Mouse (Mus musculus) frontal cortex, postnatal 14 days (tissue): ENCODE results near the gene Tpsab1.

ENCODE experiments used
- DNase-seq, 2 experiments: peaks; one replicate each; pipeline ENCODE4 v3.0.0; 2022; ENCODE audit warnings: low spot score in 2 of 2

The Tpsab1 gene

DNA sequence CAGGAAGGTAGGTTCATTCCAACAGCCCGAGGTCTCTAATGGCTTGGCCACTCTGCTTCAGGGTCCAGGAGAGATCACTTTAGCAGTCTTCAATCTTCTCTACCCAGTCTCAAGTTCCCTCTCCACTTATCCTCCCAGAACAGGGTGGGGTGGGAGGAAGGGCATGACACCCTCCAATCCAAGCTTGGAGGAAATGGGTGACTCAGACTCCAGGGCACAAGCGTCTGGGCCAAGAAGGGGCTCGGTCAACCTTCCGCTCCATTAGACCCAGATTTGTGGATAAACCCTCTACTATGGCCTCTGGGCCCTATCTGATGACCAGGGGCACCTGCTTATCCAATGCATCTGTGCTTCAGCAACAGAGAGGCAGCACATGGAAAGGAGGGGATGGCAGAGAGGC lies at the start of gene Tpsab1:
Tpsab1 (minus strand) TSS at position 101 of the 400 bp plus-strand sequence.
- no peak for DNase-seq

- DNase-seq: no peak
Observed at GRCm38 (mm10) chr17:25394526-25394925, 49.2 kb upstream of the Tpsab1 start.

- DNase-seq: no peak
Observed at GRCm38 (mm10) chr17:25374011-25374410, 28.6 kb upstream of the Tpsab1 start.

GRCm38 (mm10) chr17:25372491-25372890 lies 27.1 kb upstream of the Tpsab1 start:
- no peak for DNase-seq

DNA sequence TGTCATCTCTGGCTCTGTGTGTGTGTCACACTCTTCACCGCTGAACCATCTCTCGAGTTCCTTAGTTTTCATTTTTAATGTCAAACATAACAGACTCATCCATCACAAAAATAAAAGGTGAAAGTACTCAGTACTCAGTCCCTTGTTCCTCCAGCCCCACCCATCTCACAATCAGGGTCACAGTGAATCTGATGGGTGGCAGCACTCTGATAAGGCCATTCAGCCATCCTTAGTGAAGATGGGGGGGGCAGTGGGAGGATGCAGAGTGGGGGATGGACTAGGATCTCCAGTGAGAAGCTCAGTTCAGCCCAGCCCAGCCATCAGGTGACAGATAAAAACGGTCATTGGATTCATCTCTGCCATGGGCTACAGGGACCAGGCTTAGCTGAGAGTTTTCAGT lies 23.6 kb upstream of the Tpsab1 start, which contains the start of gene Tpsg1:
Tpsg1 (plus strand) TSS at position 301 of the 400 bp plus-strand sequence.
- DNase-seq: no peak

- DNase-seq: no peak
Observed at GRCm38 (mm10) chr17:25366005-25366404, 20.6 kb upstream of the Tpsab1 start, which contains the start of gene Tpsb2. Tpsb2 (plus strand) TSS chr17:25366305.

DNA sequence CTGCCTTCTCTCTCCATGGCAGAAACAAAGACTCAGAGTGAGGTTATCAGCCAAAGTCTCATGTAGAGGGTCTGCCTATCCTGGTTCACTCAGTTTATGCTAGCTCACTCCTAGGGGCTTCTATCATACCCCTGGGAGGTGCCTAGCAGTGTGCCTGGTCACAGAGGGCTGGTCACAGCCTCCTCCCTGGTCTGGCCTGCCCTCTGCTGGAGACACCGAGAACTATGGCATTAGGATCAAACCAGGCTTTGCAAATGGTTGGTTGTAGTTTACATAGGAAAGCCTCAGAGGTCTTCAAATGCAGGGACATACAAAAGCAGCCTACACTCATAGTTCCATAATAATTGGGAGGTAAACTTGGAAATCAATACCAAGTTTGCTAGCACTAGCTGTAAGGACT lies 18.4 kb upstream of the Tpsab1 start:
- no peak for DNase-seq

DNA sequence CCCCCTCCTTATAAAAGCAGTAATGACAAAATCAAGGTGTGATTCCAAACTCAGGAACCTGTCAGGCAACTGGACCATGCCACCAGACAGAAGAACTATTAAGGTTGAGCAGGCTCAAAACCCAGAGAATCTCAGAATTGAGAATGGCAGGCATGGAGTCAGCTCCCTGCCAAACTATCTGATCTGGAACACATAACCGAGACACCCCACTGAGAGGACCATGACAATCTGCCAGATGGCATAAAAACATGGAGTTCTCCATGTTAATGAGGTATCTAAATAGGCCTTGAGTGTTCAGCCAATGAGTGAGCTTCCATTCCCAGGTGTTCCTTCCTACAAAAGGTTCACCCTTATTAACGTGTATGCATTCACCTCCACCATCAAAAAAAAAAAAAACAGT lies 15.9 kb upstream of the Tpsab1 start:
- no peak for DNase-seq

DNA sequence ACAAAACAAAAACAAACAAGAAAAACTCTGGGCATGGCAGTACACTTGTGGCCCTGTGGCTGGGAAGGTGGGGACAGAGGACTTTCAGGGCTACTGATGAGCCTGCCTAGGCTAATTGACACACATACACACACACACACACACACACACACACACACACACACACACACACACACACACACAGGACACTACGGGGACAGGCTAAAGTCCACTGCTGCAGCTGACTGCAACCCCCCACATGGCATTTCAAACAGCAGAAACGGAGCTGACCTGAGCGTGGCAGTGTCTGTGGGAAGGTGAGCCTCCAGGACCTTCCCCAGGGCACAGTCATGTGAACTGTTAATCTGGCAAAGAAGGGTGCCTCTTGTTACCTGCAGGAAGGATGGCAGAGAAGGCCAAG lies 3.9 kb downstream of the Tpsab1 start:
- no peak for DNase-seq

DNA sequence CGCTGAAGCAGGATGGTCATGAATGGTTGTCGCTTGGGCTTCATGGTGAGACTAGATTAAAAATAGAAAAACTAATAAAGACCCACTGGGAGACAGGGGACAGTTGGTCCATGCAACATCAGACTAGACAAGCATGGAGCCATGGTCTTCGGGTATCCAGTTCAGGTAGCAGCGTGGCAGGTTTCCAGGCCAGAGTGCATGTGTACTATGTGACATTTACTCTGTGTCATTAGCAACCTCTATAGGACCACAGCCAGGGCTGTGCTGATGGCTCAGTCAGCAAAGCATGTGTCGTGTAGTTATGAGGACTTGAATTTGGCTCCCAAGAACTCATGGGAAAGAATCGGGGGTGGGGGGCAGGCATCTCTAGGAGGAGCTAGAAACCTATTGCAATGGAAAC lies 5.4 kb downstream of the Tpsab1 start:
- DNase-seq: no peak

- no peak for DNase-seq
Observed at GRCm38 (mm10) chr17:25338218-25338617, 7.1 kb downstream of the Tpsab1 start.

- DNase-seq: peak; percentile 15 to 49
Observed at GRCm38 (mm10) chr17:25333943-25334342, 11.4 kb downstream of the Tpsab1 start.

- DNase-seq: no peak
Observed at GRCm38 (mm10) chr17:25332321-25332720, 13.0 kb downstream of the Tpsab1 start.

- DNase-seq: no peak
Observed at GRCm38 (mm10) chr17:25322930-25323329, 22.4 kb downstream of the Tpsab1 start.

GRCm38 (mm10) chr17:25320819-25321218 lies 24.5 kb downstream of the Tpsab1 start:
- no peak for DNase-seq

GRCm38 (mm10) chr17:25318354-25318753 lies 27.0 kb downstream of the Tpsab1 start, which contains the start of gene Prss29:
Prss29 (plus strand) TSS chr17:25318654.
- no peak for DNase-seq

- no peak for DNase-seq
Observed at GRCm38 (mm10) chr17:25308346-25308745, 37.0 kb downstream of the Tpsab1 start, which contains the start of gene Prss28. Prss28 (plus strand) TSS chr17:25308646.

DNA sequence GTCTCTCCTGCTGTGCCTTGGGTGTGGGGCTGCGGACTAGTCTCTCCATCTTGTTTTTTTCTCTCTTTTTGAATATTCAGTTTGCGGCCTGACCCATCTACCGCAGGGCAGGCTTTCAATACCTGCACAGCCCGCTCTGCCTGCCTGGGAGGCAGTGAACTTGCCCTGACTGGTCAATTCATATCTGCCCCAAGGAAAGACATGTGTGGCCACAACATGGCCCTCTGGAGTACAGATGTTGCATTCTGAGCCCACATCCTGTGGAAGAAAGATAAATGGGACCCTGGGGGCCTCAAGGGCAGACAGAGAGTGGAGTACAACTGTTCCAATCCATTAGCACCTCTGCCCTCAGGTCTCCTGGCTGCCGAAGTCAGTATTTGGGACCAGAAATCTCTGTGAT lies 47.3 kb downstream of the Tpsab1 start, which contains the start of gene Prss34:
Prss34 (plus strand) TSS at position 301 of the 400 bp plus-strand sequence.
- DNase-seq: no peak

DNA sequence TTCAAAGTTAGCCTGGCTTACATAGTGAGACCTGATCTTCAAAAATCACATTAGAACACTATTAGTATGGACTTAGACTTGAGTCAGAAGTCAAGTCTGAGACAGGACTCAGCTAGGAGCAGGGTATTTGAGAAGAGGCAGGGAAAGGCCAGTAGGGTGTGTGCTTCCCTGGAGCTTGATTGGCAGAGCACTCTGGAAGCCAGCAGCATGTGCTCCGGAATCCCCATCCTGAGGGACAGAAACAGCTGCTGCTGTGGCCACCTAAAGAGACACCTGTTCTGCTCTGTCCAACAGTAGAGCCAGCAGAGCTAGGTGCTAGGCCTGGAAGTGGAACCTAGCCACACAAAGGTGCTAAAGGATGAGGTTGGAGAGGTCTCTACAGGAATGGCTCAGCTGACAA lies 51.3 kb downstream of the Tpsab1 start:
- no peak for DNase-seq

DNA sequence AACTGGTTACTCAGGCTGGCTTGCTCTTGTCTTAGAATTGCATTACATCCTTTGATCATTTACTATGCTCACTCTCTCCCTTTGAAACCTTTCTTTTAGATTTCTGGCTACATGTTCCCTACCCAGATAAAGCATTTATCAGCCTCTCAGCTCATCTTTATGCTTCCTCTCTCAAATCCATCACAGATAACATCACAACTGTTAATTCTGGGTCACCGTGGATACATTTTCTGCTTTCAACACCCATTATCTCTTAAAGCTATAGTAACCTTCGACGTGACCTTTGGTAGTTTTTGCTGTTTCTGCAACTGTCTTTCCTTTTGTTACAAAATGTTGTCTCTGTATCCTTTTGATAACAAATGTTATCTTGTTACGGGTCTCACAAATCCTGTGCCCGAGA lies 51.9 kb downstream of the Tpsab1 start:
- DNase-seq: no peak
